ENCODE assay signal across 14 mouse cellular contexts in genomic region chr12:86192036-86192449, GRCm38 (mm10). TPM values are rescaled to one million over a fixed set of nuclear protein-coding genes. Genes with fewer than 3 reads are reported as not detected.
DNase-seq lines count a peak whose midpoint lies in the region; ATAC-seq lines count a peak whose summit lies in the region.
"Had no signal": no experiment of that assay in that cellular context is flagged by ENCODE, and none has a peak within 500 bp of the region (broad histone marks: within the 10 kb centered on the region; RNA-seq: fewer than 3 reads in every experiment).

No protein-coding gene starts in this region.

- no peak overlapping the region for H3K9ac ChIP-seq in kidney, embryonic 16.5 days (replicated peaks; ENCODE audit: low read length)
- 0 out of 2 replicates have a peak overlapping the region, but pooled peaks have one; percentile 2 for H3K9ac ChIP-seq in hindbrain, embryonic 13.5 days
- H3K9ac ChIP-seq in neural tube, embryonic 15.5 days (replicated peaks) = no peak overlapping the region
- H3K9ac ChIP-seq: heart, embryonic 12.5 days; limb, embryonic 12.5 days had no signal

- no peak for DNase-seq in kidney, adult 9 months
- peak; percentile 68 for DNase-seq in retina, postnatal 1 day
- DNase-seq in retina, embryonic 14.5 days (ENCODE audit: low spot score) = no peak
- DNase-seq in kidney, postnatal 25 days = no peak
- DNase-seq: cerebellum, adult 8-10 months; layer of hippocampus, adult 9-11 months; lung, postnatal 14 days; right cerebral cortex, postnatal 14 days had no signal

- no peaks in the 10 kb centered on the region for H3K4me1 ChIP-seq in kidney, embryonic 16.5 days (ENCODE audit: insufficient read depth, low read length)
- H3K4me1 ChIP-seq in hindbrain, embryonic 13.5 days (replicated peaks) = peaks cover 24% of the 10 kb centered on the region
- H3K4me1 ChIP-seq in neural tube, embryonic 15.5 days = peaks cover 16% of the 10 kb centered on the region

- no peaks in the 10 kb centered on the region for H3K27me3 ChIP-seq in kidney, embryonic 16.5 days (ENCODE audit: insufficient read depth, low read length)
- peaks cover 30% of the 10 kb centered on the region for H3K27me3 ChIP-seq in hindbrain, embryonic 13.5 days
- peaks cover 10% of the 10 kb centered on the region; the same call in 1 of the 2 replicates for H3K27me3 ChIP-seq in neural tube, embryonic 15.5 days (replicated peaks)

- no peak overlapping the region for H3K27ac ChIP-seq in kidney, embryonic 16.5 days (ENCODE audit: low read length)
- peak overlapping the region; percentile 58 for H3K27ac ChIP-seq in hindbrain, embryonic 13.5 days
- H3K27ac ChIP-seq in neural tube, embryonic 15.5 days (replicated peaks) = no peak overlapping the region
- H3K27ac ChIP-seq: limb, embryonic 12.5 days had no signal

- ATAC-seq in kidney, embryonic 16.5 days (ENCODE audit: low FRiP score, low TSS enrichment) = 0 out of 2 replicates have a peak, but pooled peaks have one; percentile 12
- ATAC-seq in hindbrain, embryonic 13.5 days (ENCODE audit: low FRiP score) = peak; percentile 69
- peak; percentile 80 for ATAC-seq in neural tube, embryonic 15.5 days (ENCODE audit: low FRiP score)
- ATAC-seq in megakaryocyte-erythroid progenitor cell, adult 5-6 weeks (replicated peaks; ENCODE audit: low FRiP score, low TSS enrichment, poor library complexity, severe bottlenecking) = no peak

- no peak overlapping the region for H3K4me3 ChIP-seq in kidney, embryonic 16.5 days (ENCODE audit: low read length)
- H3K4me3 ChIP-seq in hindbrain, embryonic 13.5 days = no peak overlapping the region
- H3K4me3 ChIP-seq in neural tube, embryonic 15.5 days (replicated peaks) = no peak overlapping the region
- H3K4me3 ChIP-seq: heart, embryonic 12.5 days; limb, embryonic 12.5 days had no signal

- H3K9me3 ChIP-seq in kidney, embryonic 16.5 days (ENCODE audit: low read length) = no peaks in the 10 kb centered on the region
- no peaks in the 10 kb centered on the region for H3K9me3 ChIP-seq in hindbrain, embryonic 13.5 days
- H3K9me3 ChIP-seq in neural tube, embryonic 15.5 days (replicated peaks) = no peaks in the 10 kb centered on the region
- H3K9me3 ChIP-seq: heart, embryonic 12.5 days; limb, embryonic 12.5 days had no signal

- WGBS in kidney, embryonic 16.5 days = 33% methylated on average over 15 of the region's 15 CpGs
- WGBS in hindbrain, embryonic 13.5 days = 32% methylated on average over 15 of the region's 15 CpGs
- 21% methylated on average over 15 of the region's 15 CpGs for WGBS in neural tube, embryonic 15.5 days

- H3K36me3 ChIP-seq in kidney, embryonic 16.5 days (ENCODE audit: insufficient read depth, low read length) = no peaks in the 10 kb centered on the region
- H3K36me3 ChIP-seq in hindbrain, embryonic 13.5 days = no peaks in the 10 kb centered on the region
- no peaks in the 10 kb centered on the region for H3K36me3 ChIP-seq in neural tube, embryonic 15.5 days
- H3K36me3 ChIP-seq: heart, embryonic 12.5 days; limb, embryonic 12.5 days had no signal

- H3K4me2 ChIP-seq in kidney, embryonic 16.5 days (replicated peaks; ENCODE audit: low read depth, low read length) = no peak overlapping the region
- H3K4me2 ChIP-seq in hindbrain, embryonic 13.5 days = peak overlapping the region; percentile 11
- peak overlapping the region; percentile 32 for H3K4me2 ChIP-seq in neural tube, embryonic 15.5 days
- H3K4me2 ChIP-seq: heart, embryonic 12.5 days; limb, embryonic 12.5 days had no signal

RNA-seq across cellular contexts. Expression of gene Gpatch2l, which starts 49.6 kb away (rescaled TPM):
- 14.7 and 16.4 TPM in 2 replicates for polyA plus RNA-seq in kidney, embryonic 16.5 days (2015; fragmentation: Nextera tagmentation; extraction: Ambion mirVana)
- polyA plus RNA-seq in hindbrain, embryonic 13.5 days (2015; fragmentation: Nextera tagmentation; extraction: Ambion mirVana) = 26.2 and 27.6 TPM in 2 replicates
- 20.8 and 25.0 TPM in 2 replicates for polyA plus RNA-seq in neural tube, embryonic 15.5 days (2015; fragmentation: Nextera tagmentation; extraction: Ambion mirVana)
- total RNA-seq in megakaryocyte-erythroid progenitor cell, adult 5-6 weeks (2014; fragmentation: Nextera tagmentation) = 16.1 and 24.5 TPM in 2 replicates
- 21.9 and 24.0 TPM in 2 replicates for total RNA-seq in megakaryocyte-erythroid progenitor cell, adult 5-6 weeks (2017)
